Mouse (Mus musculus) brain, embryonic 14.5 days (tissue): Measurements from ENCODE around the gene Nxph1.

Experiments used
- CTCF ChIP-seq: fragments of 200-500 bp; IDR thresholded peaks from 2 replicates; pipeline ENCODE4 v1.5.1; 2012; ENCODE audit warnings: inconsistent platforms, mild to moderate bottlenecking, moderate library complexity, borderline replicate concordance; ENCODE audit not compliant: insufficient read depth, insufficient read length; ENCODE audit errors: extremely low read depth
- POLR2A ChIP-seq: fragments of 200-500 bp; IDR thresholded peaks from 2 replicates; pipeline ENCODE4 v1.6.1; 2012; ENCODE audit warnings: mild to moderate bottlenecking, inconsistent platforms, borderline replicate concordance; ENCODE audit not compliant: poor library complexity, insufficient read depth, insufficient read length, severe bottlenecking; ENCODE audit errors: extremely low read depth

GRCm38 (mm10) chr6:9133589-9134279, 185.5 kb downstream of the Nxph1 start:
- no peak for TF ChIP-seq CTCF
- no peak for TF ChIP-seq POLR2A
